Mouse (Mus musculus): Measurements from ENCODE around the gene Orc6. TPM values are rescaled to one million over a fixed set of nuclear protein-coding genes. Genes with fewer than 3 reads are reported as not detected.
A peak's percentile ranks its signal among the peaks of the same experiment; 100 is the strongest.

Orc6 gene
- polyA plus RNA-seq, 1 experiment, result 58.9 TPM

- Histone ChIP-seq H3K27ac (ENCODE audit: control insufficient read depth, insufficient read depth, low read depth, low read length, poor library complexity) (no peak overlapping the region), H3K4me3 (replicated peaks; ENCODE audit: control insufficient read depth, low read depth, low read length) (no peak overlapping the region), H3K4me1 (ENCODE audit: control insufficient read depth, insufficient read depth, low read length) (no peaks in the 10 kb centered on the region; the same call in 1 of the 2 replicates)
- 33% methylated on average over 3 of the region's 3 CpGs for WGBS
- no peak for TF ChIP-seq CTCF (IDR thresholded peaks at IDR 0.05; ENCODE audit: control insufficient read depth, insufficient read depth, low read length)
- TF ChIP-seq POLR2A (IDR thresholded peaks at IDR 0.05; ENCODE audit: borderline replicate concordance, control insufficient read depth, low read depth, low read length), result no peak
These were observed 13.6 kb downstream of the Orc6 start for GRCm38 (mm10) chr8:85313036-85313435.

- TF ChIP-seq POLR2A (IDR thresholded peaks at IDR 0.05; ENCODE audit: borderline replicate concordance, control insufficient read depth, low read depth, low read length) (no peak), CTCF (IDR thresholded peaks at IDR 0.05; ENCODE audit: control insufficient read depth, insufficient read depth, low read length) (no peak)
- Histone ChIP-seq H3K4me1 (ENCODE audit: control insufficient read depth, insufficient read depth, low read length) (no peaks in the 10 kb centered on the region; the same call in none of the 2 replicates), H3K27ac (ENCODE audit: control insufficient read depth, insufficient read depth, low read depth, low read length, poor library complexity) (peak overlapping the region; percentile 55), H3K4me3 (replicated peaks; ENCODE audit: control insufficient read depth, low read depth, low read length) (no peak overlapping the region)
- 64% methylated on average over 4 of the region's 4 CpGs for WGBS
These were observed 19.1 kb downstream of the Orc6 start for GRCm38 (mm10) chr8:85318534-85318933.

GRCm38 (mm10) chr8:85321981-85322380 is 22.5 kb downstream of the Orc6 start:
- Histone ChIP-seq H3K4me3 (replicated peaks; ENCODE audit: control insufficient read depth, low read depth, low read length) (no peak overlapping the region), H3K4me1 (ENCODE audit: control insufficient read depth, insufficient read depth, low read length) (no peaks in the 10 kb centered on the region; the same call in 1 of the 2 replicates), H3K27ac (ENCODE audit: control insufficient read depth, insufficient read depth, low read depth, low read length, poor library complexity) (no peak overlapping the region)
- WGBS, result 90% methylated on average over 15 of the region's 15 CpGs
- TF ChIP-seq POLR2A (IDR thresholded peaks at IDR 0.05; ENCODE audit: borderline replicate concordance, control insufficient read depth, low read depth, low read length) (no peak), CTCF (IDR thresholded peaks at IDR 0.05; ENCODE audit: control insufficient read depth, insufficient read depth, low read length) (no peak)

- no peaks in the 10 kb centered on the region; the same call in 1 of the 2 replicates for H3K4me1 ChIP-seq (ENCODE audit: control insufficient read depth, insufficient read depth, low read length)
- no peak overlapping the region for H3K4me3 ChIP-seq (replicated peaks; ENCODE audit: control insufficient read depth, low read depth, low read length)
- 43% methylated on average over 3 of the region's 3 CpGs for WGBS
- no peak for TF ChIP-seq CTCF (IDR thresholded peaks at IDR 0.05; ENCODE audit: control insufficient read depth, insufficient read depth, low read length)
- TF ChIP-seq POLR2A (IDR thresholded peaks at IDR 0.05; ENCODE audit: borderline replicate concordance, control insufficient read depth, low read depth, low read length), result no peak
- H3K27ac ChIP-seq (ENCODE audit: control insufficient read depth, insufficient read depth, low read depth, low read length, poor library complexity), result no peak overlapping the region
These were observed 23.7 kb downstream of the Orc6 start for GRCm38 (mm10) chr8:85323084-85323483.

GRCm38 (mm10) chr8:85327036-85327435 is 27.6 kb downstream of the Orc6 start:
- no peak overlapping the region for H3K4me3 ChIP-seq (replicated peaks; ENCODE audit: control insufficient read depth, low read depth, low read length)
- no peaks in the 10 kb centered on the region; the same call in 1 of the 2 replicates for H3K4me1 ChIP-seq (ENCODE audit: control insufficient read depth, insufficient read depth, low read length)
- TF ChIP-seq CTCF (IDR thresholded peaks at IDR 0.05; ENCODE audit: control insufficient read depth, insufficient read depth, low read length), result no peak
- no peak for TF ChIP-seq POLR2A (IDR thresholded peaks at IDR 0.05; ENCODE audit: borderline replicate concordance, control insufficient read depth, low read depth, low read length)
- H3K27ac ChIP-seq (ENCODE audit: control insufficient read depth, insufficient read depth, low read depth, low read length, poor library complexity), result no peak overlapping the region
- 80% methylated on average over 9 of the region's 9 CpGs for WGBS

GRCm38 (mm10) chr8:85329506-85329905 is 30.1 kb downstream of the Orc6 start:
- Histone ChIP-seq H3K4me3 (replicated peaks; ENCODE audit: control insufficient read depth, low read depth, low read length) (no peak overlapping the region), H3K27ac (ENCODE audit: control insufficient read depth, insufficient read depth, low read depth, low read length, poor library complexity) (no peak overlapping the region), H3K4me1 (ENCODE audit: control insufficient read depth, insufficient read depth, low read length) (no peaks in the 10 kb centered on the region)
- TF ChIP-seq POLR2A (IDR thresholded peaks at IDR 0.05; ENCODE audit: borderline replicate concordance, control insufficient read depth, low read depth, low read length) (no peak), CTCF (IDR thresholded peaks at IDR 0.05; ENCODE audit: control insufficient read depth, insufficient read depth, low read length) (no peak)
- 70% methylated on average over 1 of the region's 1 CpGs for WGBS

DNA sequence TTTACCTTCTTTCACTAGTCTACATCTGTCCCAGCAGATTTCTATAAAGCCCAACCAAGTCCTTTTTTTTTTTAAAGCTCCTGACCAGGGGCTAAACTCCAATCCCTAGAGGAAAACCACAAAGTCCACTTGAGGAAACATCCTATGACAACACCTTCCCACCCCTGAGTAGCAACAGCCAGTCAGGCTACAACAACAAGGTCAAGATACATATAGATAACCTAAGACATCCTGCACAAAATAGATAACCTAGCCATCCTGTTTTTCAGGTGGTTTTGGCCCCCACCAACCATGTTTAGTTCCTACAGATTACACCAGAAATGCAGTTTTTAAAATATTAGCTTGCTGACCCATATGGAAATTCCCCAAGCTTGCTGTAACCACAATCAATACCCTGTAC is 35.7 kb downstream of the Orc6 start:
- no peak overlapping the region for H3K4me3 ChIP-seq (replicated peaks; ENCODE audit: control insufficient read depth, low read depth, low read length)
- TF ChIP-seq POLR2A (IDR thresholded peaks at IDR 0.05; ENCODE audit: borderline replicate concordance, control insufficient read depth, low read depth, low read length) (no peak), CTCF (IDR thresholded peaks at IDR 0.05; ENCODE audit: control insufficient read depth, insufficient read depth, low read length) (no peak)
- H3K27ac ChIP-seq (ENCODE audit: control insufficient read depth, insufficient read depth, low read depth, low read length, poor library complexity), result no peak overlapping the region
- no peaks in the 10 kb centered on the region; the same call in 1 of the 2 replicates for H3K4me1 ChIP-seq (ENCODE audit: control insufficient read depth, insufficient read depth, low read length)

- H3K4me3 ChIP-seq (replicated peaks; ENCODE audit: control insufficient read depth, low read depth, low read length), result no peak overlapping the region
- TF ChIP-seq POLR2A (IDR thresholded peaks at IDR 0.05; ENCODE audit: borderline replicate concordance, control insufficient read depth, low read depth, low read length), result no peak
- no peaks in the 10 kb centered on the region; the same call in 1 of the 2 replicates for H3K4me1 ChIP-seq (ENCODE audit: control insufficient read depth, insufficient read depth, low read length)
- 89% methylated on average over 6 of the region's 6 CpGs for WGBS
- H3K27ac ChIP-seq (ENCODE audit: control insufficient read depth, insufficient read depth, low read depth, low read length, poor library complexity), result no peak overlapping the region
These were observed 36.9 kb downstream of the Orc6 start for GRCm38 (mm10) chr8:85336211-85336933.

Data from bone marrow, adult 2 months (tissue).